Mouse (Mus musculus) thymus, postnatal 36 days (tissue): ENCODE results near the gene Tlx2.

Experiments
- DNase-seq, 2 experiments: peaks; one replicate each; pipeline ENCODE4 v3.0.0; 2022; ENCODE audit warnings: mixed read lengths in 2 of 2

Gene Tlx2

DNA sequence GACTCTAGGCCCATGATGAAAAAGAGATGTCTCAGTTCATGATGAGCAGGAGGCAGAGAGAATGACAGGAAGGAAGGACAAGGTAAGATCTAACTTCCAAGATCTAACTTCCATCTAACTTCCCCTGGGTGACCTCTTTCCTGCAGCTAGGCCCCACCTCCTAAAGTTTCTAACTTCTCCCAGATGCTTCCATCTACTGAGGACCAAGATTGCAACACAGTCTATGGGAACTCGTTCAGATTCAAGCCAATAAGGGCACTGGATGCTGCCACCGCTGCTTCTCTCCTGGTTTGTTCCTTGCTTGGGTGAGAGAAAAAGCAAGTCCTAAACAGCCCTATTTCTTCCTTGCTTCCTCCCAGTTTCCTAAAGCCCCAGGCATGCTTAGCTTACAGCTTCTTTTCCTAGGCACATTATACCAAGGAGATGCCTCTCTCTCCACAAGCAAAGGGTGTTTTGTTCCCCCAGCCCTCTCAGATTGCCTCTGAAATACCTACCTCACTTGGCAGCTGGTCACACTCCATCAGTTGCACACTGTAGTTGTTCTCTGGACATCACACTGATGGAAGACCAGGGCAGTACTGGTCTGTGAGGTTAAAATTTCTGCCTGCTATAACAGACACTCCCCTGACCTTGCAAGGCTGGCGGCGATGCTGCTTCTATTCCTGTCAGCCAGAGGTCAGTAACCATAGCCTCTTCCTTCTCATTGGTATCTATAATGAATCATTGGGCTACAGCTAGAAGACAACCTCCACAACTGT is 49.1 kb downstream of the Tlx2 start:
- no peak for DNase-seq

DNA sequence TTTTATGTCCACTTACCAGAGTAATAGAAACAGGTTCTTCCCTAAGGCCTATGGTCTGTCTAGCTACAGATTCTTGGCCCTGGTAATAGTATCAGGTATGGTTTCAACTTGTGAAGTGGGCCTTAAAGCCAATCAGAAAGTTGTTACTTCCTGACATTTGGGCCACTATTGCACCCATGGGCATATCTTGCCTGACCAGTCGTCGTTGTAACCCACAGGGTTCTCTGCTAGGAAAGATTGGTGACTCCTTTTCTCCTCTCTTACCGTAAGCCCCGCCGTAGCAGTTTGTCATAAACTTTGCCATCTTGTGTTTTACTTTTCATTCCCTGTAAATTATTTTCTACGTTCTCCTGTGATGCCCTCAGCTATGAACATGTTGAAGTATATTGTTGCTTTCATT is 50.0 kb downstream of the Tlx2 start:
- DNase-seq: no peak

GRCm38 (mm10) chr6:83019044-83019443 is 51.0 kb downstream of the Tlx2 start:
- no peak for DNase-seq
